Mouse (Mus musculus) megakaryocyte, embryonic 14.5 days (primary cell): ENCODE results near the gene Stx8.

Source experiments
- FLI1 ChIP-seq: IDR thresholded peaks from 2 replicates; pipeline ENCODE4 v1.6.1; 2012; ENCODE audit warnings: low read length, inconsistent platforms, mixed read lengths
- GATA1 ChIP-seq: IDR thresholded peaks from 3 replicates; pipeline ENCODE4 v1.6.1; 2012; ENCODE audit warnings: mixed read lengths, low read length, inconsistent platforms, borderline replicate concordance

- TF ChIP-seq FLI1 (no peak), GATA1 (no peak)
Measured at GRCm38 (mm10) chr11:68213896-68214295, 247.9 kb downstream of the Stx8 start.
